Mouse (Mus musculus): ENCODE data around the gene Faf1.

The Faf1 gene

GRCm38 (mm10) chr4:109936557-109936956, 260.2 kb downstream of the Faf1 start:
- no peak for DNase-seq

DNA sequence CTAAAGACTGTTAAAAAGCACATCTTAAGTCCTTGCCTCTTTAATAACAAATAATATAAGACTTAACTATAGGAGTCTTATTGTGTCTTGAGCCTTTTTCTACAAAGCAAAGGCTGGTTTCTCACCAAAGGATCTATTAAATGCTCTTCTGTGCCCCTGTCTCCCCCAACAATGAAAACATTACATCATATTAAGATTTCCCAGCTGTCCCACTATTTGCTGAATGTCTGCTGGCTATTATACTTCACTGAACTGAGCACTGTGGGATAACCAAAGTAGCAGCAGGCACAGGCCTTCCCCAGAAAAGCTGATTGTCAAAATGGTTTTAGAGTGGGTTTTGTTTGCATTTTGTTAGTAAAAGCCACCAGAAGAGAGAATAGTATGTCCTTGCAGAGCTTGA, 262.9 kb downstream of the Faf1 start:
- DNase-seq = no peak

DNA sequence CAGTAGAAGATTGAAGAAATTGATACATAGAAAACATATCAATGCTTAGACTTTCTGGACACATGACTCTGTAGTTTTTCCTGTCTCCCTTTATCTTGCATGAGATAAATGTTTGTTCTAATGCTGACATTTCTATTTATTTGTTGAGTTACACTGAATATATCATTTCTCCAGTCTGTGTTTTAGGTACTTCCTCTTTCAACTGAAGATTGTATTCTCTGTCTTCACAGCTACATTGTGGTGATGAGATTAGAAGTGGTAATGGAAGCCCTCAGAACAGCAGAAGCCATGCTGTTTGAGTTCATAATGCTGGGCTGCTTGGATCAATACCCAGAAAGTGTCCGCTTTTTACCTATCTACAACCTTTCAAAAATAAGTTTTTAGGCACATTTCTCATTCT, 269.2 kb downstream of the Faf1 start:
- no peak for DNase-seq

GRCm38 (mm10) chr4:109949307-109949706, 272.9 kb downstream of the Faf1 start:
- no peak for DNase-seq

GRCm38 (mm10) chr4:109953509-109953908, 277.1 kb downstream of the Faf1 start:
- no peak for DNase-seq

DNA sequence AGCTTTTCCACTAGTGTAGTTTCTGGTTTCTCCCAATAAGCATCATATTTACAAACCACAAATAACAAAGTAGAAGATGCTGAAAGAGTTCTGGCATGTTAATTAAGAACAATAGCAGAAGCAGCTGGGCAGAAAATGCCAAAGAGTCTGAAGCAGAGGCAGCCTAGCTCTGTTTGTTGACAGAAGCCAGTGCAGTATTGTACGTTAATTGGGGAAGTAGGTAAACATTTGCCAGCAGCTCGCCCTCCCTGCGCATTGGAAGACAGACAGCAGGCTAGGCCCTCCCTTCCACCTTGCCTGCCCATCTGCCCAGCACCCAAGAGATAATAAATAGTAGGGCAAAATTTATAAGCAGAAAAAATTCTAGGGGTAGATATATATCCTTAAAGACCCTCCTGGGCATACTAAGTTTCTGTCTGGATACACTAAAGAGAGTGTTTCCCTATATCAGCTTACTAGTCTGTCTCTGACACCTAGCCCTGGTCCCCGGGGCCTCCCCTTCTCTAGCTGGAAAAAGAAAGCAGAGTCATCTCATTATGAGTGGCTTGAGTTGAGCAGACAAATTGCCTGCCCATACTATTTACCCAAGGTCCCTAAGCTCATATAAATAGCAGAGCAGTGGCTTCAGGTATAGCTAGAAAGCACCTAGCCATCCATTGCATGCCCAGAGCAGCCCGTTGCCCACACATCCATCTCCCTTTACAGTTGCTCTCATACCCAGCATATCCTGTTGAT, 284.0 kb downstream of the Faf1 start:
- no peak for DNase-seq

- no peak for DNase-seq
These were observed 287.3 kb downstream of the Faf1 start for GRCm38 (mm10) chr4:109963570-109964279.

- no peak for DNase-seq
These were observed 293.2 kb downstream of the Faf1 start for GRCm38 (mm10) chr4:109969561-109969960.

GRCm38 (mm10) chr4:109973991-109974654, 297.7 kb downstream of the Faf1 start:
- peak; percentile 9 to 20 for DNase-seq

DNA sequence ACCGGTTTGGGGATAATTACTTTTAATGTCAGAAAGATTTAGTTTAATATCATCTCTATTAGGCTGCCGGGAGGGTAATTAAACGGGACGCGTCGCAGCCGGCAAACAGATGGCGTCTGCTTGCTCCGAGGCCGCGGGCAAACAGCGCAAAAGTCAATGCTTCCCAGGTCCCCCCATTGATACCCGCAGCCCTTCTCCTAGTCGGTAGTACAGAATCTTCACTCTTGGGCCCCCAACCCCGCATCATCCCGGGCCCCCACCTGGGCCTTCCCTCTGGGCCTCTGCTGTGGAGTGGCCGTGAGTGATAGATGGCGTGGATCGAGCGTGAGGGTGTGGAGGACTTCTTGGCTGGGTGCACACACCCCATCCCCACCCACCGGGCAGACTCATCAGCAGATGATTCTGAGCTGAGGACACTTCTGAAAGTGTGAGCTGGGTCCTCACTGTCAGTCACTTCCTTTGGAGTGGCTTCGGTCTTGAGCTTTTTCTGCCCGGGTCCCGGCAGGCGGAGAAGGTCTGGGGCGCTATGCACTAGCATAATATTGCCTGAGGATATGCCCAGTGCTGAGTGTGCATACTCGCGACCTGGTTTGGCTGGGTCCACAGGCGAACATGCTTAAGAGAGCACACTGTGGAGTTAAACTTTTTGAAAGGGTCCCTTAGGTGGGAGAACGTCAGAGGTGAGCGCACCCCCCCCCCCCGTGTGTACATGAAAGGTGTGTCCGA, 298.4 kb downstream of the Faf1 start:
- DNase-seq = peak; percentile 37 to 43

- DNase-seq = peak in 1 of 2 experiments; percentile 12
These were observed 299.2 kb downstream of the Faf1 start for GRCm38 (mm10) chr4:109975381-109976240.

- DNase-seq = peak; percentile 21 to 46
These were observed 300.1 kb downstream of the Faf1 start for GRCm38 (mm10) chr4:109976273-109977147.

GRCm38 (mm10) chr4:109977148-109978067, 301.0 kb downstream of the Faf1 start, which contains the start of gene Dmrta2:
TSS of gene Dmrta2 (plus strand) at chr4:109978053.
- peak; percentile 48 to 65 for DNase-seq

GRCm38 (mm10) chr4:109978068-109978857, 301.9 kb downstream of the Faf1 start:
- peak; percentile 32 to 35 for DNase-seq

GRCm38 (mm10) chr4:109978858-109979340, 302.5 kb downstream of the Faf1 start:
- DNase-seq = peak in 1 of 2 experiments; percentile 17

- peak; percentile 42 to 57 for DNase-seq
These were observed 303.3 kb downstream of the Faf1 start for GRCm38 (mm10) chr4:109979461-109980320.

DNA sequence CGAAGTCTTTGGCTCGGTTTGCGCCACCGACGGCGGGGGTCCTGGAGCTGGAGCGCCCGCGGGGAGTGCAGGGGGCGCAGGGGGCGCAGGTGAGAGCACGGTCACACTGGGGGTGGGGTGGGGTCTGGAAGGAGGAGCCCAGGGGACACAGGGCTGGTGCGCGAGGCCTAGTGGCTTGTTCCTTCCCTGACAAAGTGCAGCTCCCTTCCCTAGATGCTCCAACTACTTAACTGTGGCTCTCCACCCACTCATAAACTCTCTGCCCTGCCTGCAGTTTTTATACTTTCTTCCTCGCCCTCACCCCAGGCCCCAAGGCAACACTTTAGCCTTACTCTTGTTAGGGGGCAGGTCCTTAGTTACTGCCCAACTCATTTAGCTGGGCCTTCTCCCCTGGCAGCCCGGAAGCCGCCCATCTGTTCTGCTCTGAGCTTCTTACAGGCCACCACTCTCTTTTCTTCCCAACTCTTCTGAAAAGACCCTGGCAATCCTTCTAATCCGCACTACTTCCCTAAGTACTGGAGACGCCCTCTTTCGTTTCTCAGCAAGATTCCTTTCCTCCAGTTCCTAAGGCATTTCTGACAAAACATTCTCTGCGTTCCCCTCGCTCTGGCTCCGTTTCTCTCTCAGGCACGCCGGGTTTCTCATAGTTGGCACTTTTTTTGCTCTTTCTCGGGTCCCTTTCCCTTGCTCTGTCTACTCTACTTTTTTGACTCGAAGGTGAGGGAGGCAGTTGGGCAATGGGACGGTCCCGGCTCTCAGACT, 304.1 kb downstream of the Faf1 start:
- peak; percentile 2 to 11 for DNase-seq

All from kidney, postnatal 4 days (tissue).